Mouse (Mus musculus): ENCODE measurements around the gene Vav2.

The Vav2 gene

DNA sequence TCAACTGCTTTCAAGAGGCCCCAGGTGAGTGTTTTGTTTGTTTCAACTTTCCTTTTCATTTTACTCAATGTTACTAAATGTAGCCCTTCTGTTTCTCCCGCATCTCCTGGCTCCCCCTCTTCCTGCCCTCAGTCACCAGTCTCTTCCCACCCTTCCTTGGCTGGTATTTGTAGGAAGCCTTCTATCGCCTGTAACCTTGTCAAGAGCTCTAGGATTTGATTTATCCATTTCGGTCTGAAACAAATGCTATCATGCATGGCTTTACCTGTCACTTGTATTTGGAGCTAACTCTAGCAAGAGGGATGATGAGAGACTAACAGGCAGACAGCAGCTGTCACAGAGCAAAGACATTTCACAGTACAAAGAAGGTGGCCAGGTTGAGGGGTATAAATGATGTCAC lies 18.6 kb downstream of the Vav2 start:
- DNase-seq = no peak

DNA sequence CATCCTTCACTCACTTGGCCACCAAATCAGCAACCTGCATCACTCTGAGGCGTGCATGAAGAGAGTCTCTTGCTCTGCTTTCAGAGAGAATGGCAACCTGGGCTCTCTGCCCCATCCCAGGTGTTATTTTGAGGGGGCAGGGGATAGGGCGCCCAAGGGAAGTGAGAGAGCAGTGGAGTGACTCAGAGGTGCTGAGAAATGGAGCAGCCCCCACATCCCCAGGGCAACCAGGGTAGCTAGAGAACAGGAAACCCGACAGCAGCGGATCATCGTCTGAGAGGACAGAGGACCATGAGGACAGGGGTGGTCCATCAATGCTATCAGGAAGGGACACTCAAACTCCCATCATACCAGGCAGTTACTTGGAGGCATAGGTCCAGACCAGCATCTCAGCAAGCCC lies 19.9 kb downstream of the Vav2 start:
- no peak for DNase-seq

DNA sequence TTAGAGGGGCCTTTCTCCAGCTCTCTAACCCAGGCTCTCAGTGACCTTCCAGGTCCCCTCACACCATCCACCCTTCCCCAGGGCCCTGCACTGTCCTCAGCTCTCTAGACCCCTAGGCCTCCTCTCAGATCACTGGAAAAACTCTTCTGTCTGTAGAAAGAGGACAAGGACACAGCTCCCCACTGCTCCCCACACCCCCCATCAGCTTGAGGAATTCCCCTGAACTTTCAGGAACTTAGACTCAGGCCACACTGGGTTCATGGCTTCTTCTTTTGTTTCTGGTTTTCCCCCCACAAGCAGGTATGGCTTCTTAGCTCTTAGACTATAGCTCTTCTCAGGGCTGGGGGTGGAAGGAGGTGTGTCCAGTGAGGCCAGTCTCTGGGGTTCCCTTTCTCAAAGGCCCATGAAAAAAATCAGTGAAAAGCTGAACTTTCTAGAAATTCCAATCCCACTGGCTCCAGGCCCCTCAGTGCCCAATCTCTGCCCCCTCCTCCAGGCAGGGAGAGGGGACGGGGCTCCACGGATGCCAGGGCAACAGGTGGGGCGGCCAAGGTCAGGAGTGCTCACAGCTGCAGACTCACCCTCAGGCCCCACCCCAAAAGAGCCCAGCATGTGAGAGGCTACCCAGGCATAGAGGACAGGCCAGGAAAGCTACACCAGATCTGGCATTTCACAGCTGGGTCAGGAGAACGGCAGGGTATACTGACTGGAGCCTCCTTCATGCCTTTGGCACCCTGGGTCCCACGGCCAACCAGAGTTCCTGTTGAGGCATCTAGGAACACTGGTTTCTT lies 21.5 kb downstream of the Vav2 start:
- no peak for DNase-seq

DNA sequence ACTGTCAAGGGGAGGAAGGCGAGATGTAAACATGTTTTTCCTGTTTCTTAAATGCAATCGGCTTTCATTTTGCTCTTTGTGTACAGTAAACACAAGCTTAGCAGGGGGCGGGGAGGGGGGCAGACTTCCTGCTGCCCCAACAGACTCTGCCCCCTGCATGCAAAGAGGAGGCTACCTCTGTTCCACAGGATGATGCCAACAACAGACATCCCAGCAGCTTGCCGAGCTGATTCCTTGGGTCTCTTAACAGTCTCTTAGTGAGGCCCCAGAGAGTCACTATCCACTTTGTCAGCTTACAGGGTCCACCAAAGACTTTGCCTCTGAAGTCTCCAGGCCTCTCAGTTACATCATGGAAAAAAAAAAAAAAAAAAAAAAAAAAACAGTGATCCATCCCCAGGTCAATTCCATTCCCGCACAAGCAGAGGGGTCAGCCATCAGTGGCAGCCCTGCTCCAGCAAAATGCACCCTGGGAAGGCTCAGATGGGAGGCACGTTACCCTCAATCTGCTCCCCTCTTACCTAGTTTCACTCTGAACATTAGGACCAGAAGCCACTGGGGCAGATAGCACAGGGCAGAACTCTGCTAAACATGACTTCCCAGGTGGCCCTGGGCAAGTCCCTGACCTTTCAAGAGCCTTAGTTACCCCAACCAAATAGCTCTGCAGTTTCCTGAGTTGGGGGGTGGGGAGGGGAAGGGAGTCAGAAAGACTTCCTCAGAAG lies 22.3 kb downstream of the Vav2 start:
- no peak for DNase-seq

DNA sequence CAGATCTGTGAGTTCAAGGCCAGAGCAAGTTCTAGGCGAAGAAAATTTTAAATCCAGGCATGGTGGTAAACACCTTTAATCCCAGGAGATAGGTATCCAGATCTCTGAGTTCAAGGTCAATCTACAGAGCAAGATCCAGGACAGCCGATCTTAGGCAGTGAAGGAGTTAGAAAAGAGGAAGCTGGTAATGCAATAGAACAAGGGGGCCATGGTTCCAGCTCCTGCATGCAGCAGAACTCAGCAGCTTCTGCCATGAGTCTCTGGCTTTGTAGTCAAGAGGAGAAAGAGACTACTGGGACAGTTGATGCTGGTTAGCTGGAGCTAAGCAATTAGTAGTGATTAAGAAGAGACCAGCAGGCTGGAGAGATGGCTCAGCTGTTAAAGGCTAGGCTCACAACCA lies 25.3 kb downstream of the Vav2 start:
- DNase-seq = no peak

DNA sequence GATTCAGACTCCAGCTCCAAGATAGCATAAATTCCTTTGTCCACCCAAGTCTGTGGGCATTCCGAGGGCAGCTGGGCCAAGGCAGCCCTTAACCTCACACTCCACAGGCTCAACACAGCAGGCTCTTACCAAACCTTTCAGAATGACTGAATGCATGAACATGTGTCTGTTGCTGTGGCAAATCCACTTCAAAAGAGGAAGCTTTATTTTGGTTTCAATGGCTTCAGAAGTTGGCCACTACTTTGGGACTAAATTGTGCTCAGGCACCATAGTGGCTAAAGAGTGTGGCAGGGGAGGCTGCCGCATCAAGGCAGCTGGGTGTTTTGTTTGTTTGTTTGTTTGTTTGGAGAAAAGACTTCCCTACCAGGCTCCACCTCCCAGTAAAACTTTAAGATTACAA lies 26.8 kb downstream of the Vav2 start:
- no peak for DNase-seq

DNA sequence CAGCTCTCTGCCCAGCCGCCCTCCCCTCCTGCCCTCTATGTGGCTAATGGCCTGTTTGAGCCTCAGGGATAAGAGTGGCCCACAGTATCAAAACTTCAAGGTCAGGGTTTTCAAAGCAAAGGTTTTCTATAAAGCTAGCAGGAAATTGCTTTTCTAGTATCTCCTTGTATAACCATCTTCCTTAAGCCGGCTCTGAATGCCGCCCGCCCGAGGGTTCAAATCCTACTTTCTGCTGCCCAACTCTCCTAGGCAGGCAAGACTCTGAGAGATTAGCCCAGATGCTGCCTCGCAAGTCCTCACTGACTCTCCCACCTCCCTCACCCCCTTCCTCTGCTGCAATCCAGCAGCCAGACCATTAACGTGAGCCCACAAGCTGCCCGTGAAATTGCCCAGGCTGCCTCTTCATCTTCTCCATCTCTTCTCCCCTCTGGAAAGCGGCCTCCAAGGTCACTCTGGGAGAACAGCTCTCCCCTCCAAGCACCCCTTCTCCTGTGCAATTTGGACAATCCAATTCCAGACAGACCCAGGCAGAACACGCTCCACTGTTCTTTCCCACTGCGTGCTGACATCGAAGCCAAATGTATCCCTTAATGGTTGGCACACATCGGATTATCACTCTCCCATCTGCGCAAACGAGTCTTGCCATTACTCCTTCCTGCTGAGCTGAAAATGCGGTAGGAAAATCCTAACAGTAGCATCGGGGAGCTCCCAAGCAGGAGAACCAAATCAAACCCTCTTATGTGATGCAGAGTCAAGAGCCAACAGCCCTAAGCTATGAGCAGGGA lies 30.0 kb downstream of the Vav2 start:
- DNase-seq = no peak

DNA sequence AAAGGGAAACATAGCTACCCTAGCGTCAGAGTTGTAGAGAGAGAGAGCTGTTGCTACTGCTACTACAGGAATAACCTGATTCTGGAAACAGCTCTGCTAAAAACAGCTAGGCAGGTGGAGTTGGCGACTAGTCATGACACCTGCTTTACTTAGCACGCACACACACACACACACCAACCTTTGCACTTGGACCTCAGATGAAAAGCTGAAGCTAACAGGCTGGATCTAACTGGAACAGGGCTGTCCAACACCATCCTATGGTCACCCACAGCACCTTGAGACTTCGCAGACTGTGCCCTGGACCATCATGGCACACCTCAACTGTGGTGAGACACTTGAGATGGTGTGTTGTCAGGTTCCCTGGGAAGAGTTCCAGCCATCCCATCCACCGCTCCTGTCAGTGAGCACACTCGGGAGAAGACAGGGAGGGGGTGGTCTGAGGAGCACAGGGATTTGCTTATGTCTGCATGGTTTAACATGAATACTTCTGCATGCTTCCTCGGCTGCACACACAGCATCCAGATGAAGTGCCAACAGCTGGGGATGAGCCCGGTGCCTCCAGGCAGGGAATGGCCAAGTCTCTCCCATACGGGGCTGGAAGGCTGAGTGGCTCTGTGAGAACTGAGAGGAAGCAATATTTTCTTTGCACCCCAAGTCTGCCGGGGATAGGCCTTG lies 32.5 kb downstream of the Vav2 start:
- peak; percentile 40 to 58 for DNase-seq

DNA sequence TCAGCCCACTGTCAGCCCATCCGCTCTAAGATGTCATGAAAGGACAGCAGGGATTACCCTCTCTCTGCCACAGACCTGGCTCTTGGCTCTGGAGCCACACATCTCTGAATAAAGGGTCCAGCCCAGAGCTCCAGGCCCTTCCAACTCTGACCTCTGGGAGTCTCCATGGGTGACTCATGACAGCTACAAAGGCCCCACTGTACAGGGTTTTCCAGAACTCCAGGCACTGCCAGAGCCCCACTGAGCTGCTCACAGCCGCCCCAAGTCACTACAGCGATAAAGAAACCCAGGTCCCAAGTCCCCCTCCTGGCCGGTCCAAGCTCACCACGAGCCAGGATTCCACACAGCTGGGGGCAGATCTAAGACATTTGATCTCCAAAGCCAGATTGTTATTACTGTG lies 34.6 kb downstream of the Vav2 start:
- DNase-seq = no peak

DNA sequence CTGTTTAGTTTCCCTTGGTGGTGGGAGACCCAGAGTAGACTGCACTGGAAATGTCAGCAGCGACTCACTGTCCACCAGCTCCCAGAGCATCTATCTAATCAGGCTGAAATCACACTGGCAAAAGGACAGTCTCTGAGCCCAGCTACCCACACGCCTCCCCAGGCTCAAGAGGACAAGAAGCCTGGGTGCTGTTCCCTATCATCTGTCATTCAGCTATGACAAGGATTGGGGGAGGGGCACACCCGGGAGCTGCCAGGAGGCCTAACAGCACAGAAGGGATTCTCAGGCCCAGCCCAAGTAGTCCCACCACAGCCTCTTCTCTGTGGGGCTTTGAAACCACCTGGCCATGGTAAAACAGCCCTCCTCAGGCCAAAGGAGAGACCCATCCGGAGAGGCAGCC lies 36.1 kb downstream of the Vav2 start:
- no peak for DNase-seq

DNA sequence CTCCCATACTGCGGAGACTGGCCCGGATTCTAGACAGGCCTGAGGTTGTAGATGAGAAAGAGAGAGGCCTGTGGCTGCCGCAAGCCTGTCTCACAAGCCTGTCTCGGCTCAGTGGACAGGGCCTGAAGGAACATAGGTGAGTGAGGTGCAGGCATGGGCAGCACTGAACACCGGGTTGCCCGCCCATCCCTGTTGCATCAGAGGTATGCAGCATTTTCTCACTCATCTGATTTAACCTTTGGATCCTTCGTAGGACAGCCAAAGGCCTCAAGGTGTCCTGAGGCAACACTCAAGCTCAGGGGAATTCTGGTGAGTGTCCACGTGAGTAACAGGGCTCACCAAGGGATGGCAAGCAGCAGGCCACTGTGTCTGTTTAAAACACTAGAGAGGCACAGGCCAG lies 36.5 kb downstream of the Vav2 start:
- peak; percentile 68 to 76 for DNase-seq

DNA sequence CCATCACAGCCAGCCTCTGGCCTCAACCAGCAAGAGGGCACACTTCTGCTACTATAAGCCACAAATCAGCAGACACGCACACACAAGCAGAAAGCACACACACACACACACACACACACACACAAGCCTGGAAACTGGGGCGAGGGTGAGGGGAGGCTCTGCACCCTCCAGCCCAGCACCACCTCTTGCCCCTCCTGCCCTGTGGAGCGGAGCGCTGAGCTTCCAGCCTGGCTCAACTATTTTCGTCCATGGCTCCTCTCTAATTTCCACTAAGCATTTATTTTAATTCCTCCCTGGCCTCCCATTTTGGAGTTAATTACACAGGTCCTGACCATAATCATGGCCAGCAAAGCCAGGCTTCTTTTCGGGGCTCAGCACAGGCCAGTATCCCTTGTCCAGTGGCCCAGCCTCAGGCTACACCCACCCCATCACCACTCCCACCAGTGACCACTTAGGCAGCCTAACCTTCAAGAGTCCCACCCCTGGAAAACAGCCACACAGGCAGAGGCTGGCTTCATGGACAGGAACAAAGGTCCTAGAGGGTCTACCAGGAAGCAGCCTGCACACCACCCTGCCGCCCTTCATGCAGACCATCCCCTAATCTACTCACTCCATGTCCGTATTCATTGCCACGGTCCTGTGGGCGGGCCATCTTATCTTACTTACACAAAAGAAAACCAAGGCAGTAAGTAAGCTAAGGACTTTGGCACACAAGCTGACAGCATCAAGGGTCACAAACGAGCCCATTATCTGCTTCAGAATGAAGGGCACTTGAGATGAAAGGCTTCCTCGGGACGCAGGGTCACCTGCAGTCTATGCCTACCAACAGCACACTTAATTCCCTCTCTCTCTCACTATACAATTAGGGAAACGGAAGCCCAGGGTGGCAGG lies 37.3 kb downstream of the Vav2 start:
- no peak for DNase-seq

DNA sequence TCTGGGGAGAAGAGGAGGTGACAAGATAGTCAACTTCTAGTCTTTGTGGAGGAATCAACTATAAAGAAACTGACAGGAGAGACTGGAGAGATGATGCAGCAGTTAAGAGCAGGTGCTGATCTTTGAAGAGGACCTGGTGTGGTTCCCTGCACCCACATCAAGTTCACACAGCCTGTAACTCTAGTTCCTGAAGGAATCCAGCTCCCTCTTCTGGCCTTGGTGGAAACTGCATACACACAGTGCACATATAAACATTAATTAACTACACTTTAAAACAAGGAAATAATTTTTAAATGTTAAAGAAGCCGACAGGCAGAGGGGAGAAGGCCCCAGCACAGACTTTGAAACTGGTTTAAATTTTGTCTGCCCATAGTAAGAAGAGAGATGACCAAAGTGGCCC lies 39.6 kb downstream of the Vav2 start:
- no peak for DNase-seq

DNA sequence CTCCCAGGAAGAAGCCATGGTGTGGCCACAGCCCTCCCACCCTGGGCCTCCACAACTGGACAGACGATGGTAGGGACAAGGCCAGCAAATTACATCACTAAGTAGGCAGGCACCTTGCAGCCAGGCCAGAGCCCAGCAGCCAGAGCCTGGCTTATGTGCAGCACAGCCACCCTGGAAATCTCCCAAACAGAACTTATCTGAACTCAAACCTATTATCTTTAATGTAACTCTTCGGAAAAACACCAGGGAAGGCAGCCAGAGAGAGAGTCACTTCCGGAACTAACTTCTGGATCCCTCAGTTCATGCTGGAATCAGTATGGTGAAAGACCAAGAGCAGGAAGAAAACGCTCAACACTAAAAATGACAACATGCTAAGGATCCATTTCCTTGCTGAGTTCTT lies 45.1 kb downstream of the Vav2 start:
- DNase-seq = no peak

DNA sequence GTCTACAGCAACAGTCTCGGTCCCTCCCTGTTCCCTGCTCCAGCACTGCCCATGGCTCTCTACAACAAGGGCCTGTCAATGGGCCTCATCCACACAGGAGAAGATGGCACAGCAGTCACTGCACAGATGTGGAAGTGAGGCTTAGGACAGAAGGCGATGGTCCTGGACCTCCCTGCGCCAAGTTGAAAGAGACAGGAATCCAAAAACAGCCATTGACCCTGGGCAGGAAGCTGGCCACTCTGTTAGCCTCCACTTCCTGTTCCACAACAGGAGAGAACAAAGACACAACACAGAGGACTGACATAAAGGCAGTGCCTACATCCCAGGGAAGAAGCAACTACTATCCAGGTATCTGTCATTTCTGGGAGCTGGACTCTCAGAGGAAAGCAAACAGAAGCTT lies 45.6 kb downstream of the Vav2 start:
- DNase-seq = no peak

DNA sequence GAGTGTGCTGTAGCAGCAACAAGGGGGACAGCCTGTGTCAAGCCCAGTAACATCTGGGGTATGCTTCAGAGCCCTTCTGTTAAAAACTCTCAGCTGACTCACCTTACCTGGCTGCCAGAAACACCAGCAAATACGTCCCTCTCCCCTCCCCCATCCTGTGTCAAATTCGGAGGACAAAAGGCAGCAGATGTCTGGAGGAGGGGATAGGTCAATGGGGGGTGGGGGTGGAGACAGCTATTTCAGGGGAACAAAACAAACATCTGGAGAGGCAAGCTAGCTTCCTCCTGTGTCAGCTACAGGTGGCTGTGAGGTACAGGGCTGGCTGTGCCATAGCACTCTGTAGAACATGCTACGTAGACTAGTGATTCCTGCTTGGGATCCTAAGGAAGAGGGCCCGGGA lies 49.0 kb downstream of the Vav2 start:
- no peak for DNase-seq

DNA sequence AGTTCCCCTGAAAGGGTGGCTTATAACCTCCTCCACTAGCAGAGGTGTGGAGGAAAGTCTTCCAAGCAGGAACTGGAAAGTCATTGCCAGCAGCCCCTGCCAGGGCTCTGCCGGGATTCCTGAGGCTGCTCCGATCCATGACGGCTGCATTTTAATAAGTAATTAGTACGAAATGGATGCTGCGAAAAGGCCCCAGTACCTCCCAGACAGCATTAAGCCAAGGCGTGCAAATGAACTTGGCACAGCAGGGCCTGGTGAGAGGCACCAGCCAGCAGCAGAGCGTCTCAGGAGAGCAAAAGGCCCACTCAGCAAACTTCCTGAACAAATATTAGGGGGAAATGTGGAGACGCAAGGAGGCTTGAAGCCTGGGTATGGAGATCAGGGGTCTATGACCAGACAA lies 49.7 kb downstream of the Vav2 start:
- DNase-seq = peak in 1 of 2 experiments; percentile 42

DNA sequence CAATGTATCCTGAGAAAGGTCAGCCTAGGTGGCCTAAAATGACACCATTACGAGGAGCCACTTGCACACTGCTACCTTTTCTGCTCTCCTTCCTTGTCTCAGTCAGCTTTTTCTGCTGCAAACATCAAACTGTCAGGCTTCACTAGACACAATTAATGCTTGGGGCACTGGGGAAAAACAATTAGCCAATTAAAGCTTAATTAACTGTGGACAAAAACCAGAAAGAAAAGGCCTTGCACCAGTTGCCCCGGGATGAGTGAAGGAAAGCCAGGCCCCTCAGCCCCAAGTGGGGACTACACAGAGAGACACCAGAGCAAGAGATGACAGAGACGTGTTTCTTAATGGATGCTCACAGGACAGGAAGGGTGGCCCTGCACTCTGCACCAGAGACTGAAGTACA lies 51.7 kb downstream of the Vav2 start:
- DNase-seq = no peak

DNA sequence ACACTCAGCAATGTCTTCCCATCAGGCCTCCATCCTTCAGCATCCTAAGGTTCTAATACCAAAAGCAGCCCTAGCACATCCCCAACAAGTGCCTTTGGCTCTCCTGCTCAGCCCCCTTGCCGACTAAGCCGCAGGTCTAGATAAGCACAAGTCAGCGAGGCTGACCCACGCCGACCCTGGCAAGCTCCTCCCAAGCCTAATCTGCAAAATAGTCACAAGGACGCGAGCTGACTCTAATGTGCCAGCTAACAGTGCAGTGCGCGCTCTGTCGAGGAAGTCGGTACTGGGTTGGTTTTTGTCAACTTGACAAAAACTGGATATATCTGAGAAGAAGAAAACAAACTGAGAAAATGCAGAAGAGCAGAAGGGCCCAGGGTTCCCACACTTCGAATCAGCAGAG lies 53.5 kb downstream of the Vav2 start:
- no peak for DNase-seq

DNA sequence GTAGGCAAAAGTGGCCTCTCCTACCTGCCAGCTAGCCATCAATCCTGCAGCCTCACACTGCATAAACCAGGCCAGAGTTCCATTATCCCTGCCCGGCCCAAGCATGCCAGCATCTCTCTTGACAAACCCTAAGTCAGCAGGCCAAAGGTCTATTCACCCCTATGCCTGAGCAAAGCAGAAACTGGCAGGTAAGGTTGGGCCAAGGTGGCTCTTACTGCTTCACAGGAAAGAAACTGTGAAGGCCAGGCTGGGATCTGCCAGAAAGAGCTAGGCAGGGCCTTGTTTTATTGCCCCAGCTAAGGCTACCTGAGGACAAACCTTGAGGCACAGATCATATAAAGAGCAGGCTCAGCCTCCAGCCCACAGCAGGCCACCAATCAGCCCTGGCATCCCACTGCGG lies 55.4 kb downstream of the Vav2 start:
- peak; percentile 55 to 72 for DNase-seq

DNA sequence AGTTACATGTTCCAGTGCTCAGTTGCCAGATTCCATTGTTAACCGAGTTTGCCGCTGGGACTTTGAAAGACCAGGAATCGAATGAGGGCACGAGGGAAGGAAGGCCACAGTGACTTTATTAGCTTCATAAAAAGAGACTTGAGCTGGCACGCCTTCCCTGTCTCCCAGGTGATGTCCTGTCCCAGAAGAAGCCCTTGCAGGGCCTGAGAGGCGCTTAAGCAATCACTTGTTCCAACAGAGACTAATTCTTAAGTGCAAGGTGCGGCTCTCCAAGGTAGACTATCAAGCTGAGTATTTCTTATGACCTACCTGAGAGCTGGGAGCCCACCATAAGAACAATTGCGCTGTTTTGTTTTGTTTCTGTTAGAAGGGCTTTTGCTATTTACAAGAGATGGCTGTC lies 57.9 kb downstream of the Vav2 start:
- no peak for DNase-seq

DNA sequence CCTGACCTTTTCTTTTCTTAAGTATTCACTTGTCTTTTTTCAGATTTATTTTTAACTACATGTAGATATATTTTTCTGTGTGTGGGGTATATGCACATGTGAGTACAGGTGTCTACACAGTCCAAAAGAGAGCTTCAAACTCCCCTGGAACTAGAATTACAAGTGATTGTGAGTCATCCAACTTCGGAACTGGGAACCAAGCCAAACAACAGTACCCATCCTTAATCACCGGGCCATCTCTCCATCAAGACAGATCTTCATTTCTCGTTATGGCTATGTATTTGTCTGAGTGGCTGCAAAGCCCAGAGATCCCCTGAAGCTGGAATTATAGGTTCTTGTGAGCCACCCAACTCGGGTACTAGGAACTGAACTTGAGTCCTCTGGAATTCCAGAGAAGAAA lies 61.5 kb downstream of the Vav2 start:
- no peak for DNase-seq

Measured in kidney, adult 8-10 months (tissue).